Mouse (Mus musculus): ENCODE measurements at regions not wholly inside any gene's neighbourhood (a gene's known extent, or its start where the extent isn't known, plus 50 kb on each side); places are given as distances from the start of the nearest gene placed in this dataset.

GRCm38 (mm10) chr16:86461073-86461472, 559.4 kb upstream of the Adamts5 start:
- no peak for TF ChIP-seq CTCF (conservative IDR thresholded peaks at IDR 0.05; ENCODE audit: low read length)
- no peak for TF ChIP-seq NANOG (IDR thresholded peaks at IDR 0.05; ENCODE audit: borderline replicate concordance, low read length)

Data from E14TG2a.4 (cell line).